Mouse (Mus musculus): ENCODE data around the gene Prm2.

Prm2 gene

DNA sequence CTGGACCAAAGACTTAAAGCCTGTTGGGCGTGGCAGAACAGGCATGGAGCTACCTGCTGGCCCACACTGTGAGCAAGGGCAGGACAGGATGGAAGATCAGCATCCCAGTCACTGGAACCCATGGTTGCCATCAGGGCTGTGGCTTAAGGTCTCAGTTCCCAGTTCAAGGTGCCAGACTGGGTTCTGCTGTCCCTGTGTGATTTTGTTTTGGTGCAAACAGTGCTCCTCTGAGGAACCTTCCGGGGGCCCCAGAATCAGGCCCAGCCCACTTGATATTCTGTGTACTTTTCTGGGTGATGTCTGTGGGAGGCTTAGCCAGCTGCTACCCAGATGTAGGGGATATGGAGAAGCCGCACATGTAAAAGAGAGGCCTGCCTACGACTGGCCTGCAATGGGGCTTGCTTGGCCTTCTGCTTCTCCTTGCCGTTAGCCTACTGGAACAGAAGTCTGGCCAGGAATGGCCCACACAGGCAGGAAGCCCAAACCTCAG lies 15.3 kb downstream of the Prm2 start:
- in situ Hi-C loops (cut with MboI, MseI) = loop anchor here in 1 of 2 experiments (5.0 kb wide), 2 partner anchors 33 to 113 kb away; no protein-coding TSS in a partner anchor

DNA sequence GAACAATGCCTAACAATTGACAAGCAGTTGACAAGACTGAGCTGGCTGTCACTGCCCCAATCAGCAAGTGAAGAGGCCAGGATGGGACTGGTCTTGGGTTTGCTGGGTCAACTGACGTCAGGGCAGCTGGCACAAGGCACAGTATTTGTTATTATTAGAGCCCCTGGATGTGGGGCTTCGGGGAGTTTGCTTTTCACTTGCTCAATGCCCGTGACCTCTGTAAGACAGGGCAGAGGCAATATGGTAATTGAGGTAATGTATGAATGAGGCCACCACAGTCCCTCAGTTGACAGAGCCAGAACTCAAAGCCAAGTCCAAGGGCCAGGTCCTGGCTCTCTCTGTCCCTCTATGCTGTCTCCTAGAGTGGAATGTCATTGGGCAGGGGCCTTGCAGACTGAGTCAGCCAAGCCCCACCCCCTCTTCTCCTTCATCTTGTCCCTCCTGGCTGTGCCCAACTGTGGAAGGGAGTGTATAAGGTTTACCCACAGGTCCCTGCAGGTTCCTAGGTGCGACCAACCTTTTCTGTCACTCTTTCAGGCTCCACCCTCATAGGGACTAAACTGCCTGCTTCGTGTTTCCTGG lies 18.3 kb downstream of the Prm2 start:
- in situ Hi-C loops (cut with MboI, MseI) = no loop called here

DNA sequence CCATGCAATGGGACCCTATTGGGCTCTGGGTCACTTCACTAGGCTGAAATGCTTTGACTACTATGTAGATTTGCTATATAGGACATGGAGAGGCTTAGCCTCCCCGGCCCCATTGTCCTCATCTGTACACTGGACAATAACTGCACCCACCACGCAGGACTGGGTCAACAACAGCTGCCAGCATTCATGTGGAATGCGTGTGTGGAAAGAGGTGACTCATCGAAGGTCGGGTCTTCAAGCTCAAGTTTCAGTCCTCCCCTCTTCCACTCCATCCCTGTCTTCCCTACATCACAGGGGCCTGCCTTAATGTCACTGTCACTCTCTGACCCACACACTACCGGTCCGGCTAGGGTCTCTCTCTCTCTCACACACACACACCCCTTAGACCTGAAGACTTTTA lies 19.6 kb downstream of the Prm2 start:
- in situ Hi-C loops (cut with MboI, MseI) = no loop called here

- in situ Hi-C loops (cut with MboI, MseI) = loop anchor here in 1 of 2 experiments (5.0 kb wide), 1 partner anchor 112 kb away; no protein-coding TSS in a partner anchor
These were observed 21.2 kb downstream of the Prm2 start for GRCm38 (mm10) chr16:10774726-10775125.

DNA sequence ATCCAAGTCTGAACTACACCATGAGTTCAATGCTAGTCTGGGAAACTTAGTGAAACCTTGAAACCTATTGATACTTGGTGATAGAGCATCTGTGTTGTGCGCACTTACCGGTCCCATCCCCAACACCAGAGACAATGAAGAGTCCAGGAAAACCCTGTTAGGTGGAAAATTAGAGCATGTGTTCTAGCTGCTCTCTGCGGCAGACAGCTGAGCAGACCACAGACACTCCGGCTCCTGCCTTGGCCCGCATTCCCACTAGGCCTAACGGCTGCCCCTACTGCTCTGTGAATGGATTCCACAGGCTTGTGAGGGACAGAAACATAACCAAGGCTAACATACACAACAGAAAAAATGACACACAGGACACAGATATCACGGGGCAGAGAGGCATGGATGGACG lies 22.4 kb downstream of the Prm2 start:
- in situ Hi-C loops (cut with MboI, MseI) = loop anchor here in 1 of 2 experiments (5.0 kb wide), 1 partner anchor 111 kb away; no protein-coding TSS in a partner anchor

DNA sequence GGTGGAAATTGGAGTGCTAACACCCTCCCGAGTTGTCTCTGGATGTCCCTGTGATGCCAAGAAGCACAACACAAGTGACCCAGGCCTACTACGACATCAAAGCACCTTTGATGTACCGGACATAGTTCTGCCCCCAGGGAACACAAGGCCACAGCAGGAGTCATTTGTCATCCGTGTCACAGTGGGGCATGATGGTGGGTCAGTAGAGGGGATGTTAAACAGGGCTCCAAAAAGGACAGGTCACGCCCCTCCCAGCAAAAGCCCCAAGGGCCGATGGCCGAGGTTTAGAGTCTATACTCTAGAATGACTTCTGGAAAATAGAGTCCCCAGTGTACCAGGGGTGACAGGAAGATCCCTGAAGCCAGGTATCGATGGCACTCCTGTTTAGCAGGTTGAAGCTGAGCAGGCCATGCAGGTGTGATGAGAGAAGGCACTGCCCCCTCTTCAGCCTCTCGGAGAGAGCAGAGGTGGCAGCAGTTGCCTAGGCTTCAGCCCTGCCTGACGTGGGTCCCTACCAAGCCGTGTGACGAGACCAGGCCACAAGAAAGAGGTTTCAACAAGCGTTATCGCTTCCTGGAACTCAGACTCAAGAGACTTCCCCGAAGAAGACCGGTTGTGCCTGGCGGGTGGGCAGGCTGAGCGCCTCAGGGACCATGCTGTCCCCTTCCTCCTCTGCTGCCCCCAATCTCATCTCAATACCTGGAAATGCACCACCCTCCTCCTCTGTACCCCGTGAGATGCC lies 24.0 kb downstream of the Prm2 start:
- in situ Hi-C loops (cut with MboI, MseI) = loop anchor here in 1 of 2 experiments (5.0 kb wide), 1 partner anchor 110 kb away; no protein-coding TSS in a partner anchor

DNA sequence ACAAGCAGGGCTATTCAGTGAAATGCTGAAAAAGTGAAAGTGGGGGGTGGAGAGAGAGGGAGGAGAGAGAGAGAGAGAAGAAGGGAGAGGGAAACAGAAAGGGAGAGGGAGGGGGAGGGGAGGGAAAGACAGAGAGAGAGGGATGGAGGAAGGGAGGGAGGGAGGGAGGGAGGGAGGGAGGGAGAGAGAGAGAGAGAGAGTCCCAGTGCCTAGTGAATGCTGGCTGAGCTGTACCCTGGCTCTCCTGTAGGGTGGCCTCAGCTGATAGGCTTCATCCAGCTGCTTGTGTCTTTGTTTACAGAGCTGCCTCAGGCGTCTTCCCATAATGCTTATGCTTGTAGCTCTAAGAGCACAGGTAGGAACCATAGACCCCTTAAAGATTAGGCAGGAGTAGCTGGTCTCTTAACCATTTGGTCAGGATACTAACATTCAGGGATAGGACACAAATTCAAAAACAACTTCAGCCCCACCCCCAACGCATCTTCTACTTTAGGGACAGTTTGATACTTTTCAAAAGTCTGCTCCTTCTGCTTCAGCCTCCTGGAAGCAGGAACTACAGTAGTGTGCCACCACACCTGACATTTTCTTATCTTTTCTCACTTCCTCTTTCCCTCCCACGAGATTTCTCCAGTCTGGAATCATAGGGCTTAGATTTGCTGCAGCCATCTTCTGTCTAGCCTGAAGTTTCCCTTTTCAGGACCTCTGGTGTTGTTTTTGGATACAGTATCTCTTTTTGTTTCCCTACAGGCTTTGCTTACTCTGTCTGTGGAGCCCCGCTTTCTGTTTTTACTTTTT lies 25.2 kb downstream of the Prm2 start:
- in situ Hi-C loops (cut with MboI, MseI) = loop anchor here in 1 of 2 experiments (5.0 kb wide), 1 partner anchor 108 kb away; no protein-coding TSS in a partner anchor

DNA sequence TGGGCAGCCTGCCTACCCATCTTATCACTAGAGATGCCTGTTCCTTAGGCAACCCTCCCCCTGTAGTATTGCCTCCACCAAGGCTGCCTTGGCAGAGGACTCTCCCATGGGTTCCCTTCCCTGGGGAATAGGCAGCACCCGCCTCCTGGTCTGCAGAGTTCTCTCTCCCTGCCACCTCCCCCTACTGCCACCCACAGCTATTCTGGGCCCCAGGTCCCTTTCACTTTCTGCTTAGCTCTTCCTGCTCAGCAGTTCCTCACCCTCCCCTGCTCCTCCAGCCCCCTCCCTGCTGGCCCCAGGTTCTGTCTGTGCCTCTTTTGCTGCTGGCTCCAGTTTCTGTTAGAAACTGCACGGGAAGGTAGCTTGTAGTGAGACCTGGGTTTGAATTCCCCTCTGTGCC lies 26.3 kb downstream of the Prm2 start:
- in situ Hi-C loops (cut with MboI, MseI) = loop anchor here in 1 of 2 experiments (5.0 kb wide), 1 partner anchor 107 kb away; no protein-coding TSS in a partner anchor

DNA sequence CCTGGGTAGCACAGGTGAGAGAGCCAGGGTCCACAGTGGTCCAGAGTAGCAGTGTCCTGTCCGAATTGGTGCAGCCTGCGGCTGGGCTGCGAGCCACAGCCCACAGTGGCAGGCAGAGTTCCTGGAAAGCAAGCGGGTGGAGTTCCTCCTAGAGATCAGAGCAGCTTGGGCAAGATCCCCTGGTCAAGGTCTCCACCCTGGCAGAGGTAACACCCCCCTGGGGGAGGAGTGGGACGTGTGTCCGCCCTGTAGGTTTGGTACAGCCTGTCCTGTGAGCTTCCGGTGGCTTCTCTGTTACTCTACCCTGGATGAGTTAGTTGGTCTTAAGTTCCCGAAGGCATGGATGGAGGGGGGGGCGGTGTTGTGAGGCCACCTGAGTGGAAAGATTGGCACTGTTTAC lies 27.1 kb downstream of the Prm2 start:
- in situ Hi-C loops (cut with MboI, MseI) = no loop called here

GRCm38 (mm10) chr16:10767158-10767557 lies 28.8 kb downstream of the Prm2 start:
- in situ Hi-C loops (cut with MboI, MseI) = no loop called here

DNA sequence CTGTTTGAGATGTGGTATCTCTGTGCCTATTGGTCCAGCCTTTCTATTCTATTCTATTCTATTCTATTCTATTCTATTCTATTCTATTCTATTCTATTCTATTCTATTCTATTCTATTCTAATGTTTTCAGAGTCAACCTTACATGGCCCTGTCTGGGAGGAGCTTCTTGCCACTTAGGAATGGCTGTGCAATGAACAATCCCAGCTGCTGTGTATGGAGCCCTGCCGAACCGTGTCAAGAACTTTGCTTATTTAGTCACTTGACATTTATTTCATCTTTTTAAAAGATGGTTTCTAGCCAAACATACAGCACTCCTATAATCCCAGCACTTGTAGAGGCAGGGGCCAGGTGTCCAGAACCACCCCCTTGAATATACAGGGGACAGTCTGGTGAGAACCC lies 31.6 kb downstream of the Prm2 start:
- in situ Hi-C loops (cut with MboI, MseI) = no loop called here

- in situ Hi-C loops (cut with MboI, MseI) = no loop called here
These were observed 32.2 kb downstream of the Prm2 start for GRCm38 (mm10) chr16:10763540-10764264.

- in situ Hi-C loops (cut with MboI, MseI) = no loop called here
These were observed 33.3 kb downstream of the Prm2 start for GRCm38 (mm10) chr16:10762569-10763180.

DNA sequence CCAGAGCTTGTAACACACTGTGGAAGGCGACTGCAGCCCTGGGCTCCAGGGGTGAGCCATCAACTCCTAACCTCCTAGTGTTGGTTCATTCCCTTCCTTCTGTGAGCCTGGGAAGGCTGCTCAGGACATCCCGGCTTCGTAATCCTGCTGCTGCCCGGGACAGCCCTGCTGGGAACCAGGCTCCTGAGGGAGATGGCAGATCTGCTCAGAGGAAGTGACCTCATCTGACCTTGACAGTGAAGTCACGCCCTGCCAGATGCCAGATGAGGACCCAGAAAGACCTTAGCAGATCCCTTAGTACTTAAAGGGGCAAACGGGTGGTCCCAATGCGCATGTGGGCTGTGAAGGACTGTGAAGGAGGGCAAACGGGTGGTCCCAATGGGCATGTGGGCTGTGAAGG lies 34.8 kb downstream of the Prm2 start:
- in situ Hi-C loops (cut with MboI, MseI) = no loop called here

DNA sequence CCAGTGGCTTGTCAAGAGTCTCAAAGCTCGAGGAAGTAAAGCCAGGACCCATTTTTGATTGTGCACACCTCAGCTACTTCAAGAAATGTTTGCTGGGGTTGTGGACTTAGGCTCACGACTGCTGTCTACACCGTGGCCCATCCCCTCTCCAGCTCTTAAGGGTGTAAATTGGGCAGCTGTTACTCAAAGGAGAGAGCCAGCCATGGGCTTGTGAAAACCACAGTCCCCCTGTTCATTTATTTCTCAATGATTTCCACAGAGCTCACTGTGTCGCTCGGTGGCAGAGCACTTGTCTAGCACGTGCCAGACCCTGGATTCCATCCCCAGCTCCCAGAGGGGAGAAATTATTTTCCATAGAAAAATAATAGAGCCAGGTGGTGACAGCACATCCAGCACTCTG lies 39.8 kb downstream of the Prm2 start:
- in situ Hi-C loops (cut with MboI, MseI) = loop anchor here in 1 of 2 experiments (5.0 kb wide), 1 partner anchor 701 kb away; no protein-coding TSS in a partner anchor

DNA sequence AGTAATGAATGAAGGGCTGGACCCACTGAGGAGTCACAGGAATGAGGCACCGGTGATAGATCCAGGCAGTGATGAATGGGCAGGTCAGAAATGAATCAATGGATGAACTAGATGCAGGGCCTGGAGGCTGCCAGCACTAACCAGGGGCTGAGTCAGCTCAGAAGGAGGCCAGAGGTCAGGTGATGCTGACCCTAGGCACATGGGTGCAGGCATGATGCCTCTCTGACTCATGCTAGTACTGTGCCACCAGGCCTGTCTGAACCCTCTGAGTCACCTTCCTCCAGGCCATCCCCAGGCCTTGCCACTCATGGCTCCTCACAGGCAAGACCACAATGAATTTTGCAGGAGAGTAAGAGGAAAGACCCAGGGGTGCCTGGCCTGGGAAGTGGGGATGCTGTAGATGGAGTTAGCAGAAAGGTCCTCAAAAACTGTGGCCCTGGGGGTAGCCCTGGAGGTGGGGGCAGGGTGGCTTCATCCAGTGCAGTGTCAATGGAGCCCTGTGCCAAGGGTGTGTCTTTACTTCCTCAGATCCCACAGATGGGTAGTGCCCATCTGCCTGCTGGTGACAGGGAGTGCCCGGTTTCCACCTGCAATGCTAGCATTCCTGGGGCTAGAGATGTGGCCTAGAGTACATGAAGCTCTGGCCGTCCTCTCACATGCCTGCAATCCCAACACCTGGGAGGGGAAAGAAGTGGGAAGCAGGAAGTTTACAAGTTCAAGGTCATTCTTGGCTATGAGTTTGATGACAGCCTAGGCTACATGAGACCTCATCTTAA lies 41.2 kb downstream of the Prm2 start:
- in situ Hi-C loops (cut with MboI, MseI) = loop anchor here in 1 of 2 experiments (5.0 kb wide), 1 partner anchor 703 kb away; no protein-coding TSS in a partner anchor

DNA sequence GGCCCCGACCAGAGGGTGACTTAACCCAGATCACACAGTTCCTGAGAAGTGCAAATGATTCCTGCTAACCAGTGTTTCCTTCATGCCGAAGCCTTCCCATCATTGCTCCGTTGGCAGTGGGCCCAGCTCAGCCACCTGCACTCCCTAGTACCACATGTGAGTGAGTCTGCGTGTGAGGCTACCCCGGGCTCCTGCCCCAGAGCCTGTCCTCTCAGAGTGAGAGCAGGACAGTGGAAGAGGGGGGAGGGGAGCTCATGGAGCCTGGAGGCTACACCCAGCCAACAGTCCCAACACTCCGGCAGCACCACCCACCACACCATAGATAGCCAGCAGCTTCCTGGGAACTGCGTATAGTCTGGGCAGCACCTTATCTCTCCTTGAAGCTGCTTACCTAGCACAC lies 46.1 kb downstream of the Prm2 start:
- in situ Hi-C loops (cut with MboI, MseI) = loop anchor here in 1 of 2 experiments (5.0 kb wide), 1 partner anchor 32 kb away; no protein-coding TSS in a partner anchor

DNA sequence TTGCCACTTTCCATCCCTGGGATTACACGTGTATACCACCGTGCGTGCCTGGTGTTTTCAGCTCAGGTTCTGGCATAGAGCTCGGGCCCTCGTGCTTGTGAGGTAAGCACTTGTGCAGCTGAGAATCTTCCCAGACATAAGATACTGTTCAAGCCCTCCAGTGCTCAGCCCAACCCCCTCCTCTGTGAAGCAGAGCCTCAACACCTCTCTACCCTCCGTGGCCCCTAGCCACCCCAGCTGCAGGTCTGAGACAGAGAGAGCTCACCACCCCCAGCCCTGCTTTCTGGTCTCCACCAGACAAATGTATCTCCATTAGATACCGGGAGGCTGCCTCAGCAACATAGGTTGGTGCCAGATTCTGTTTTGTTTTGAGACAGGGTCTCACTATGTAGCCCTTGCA lies 46.7 kb downstream of the Prm2 start:
- in situ Hi-C loops (cut with MboI, MseI) = loop anchor here in 1 of 2 experiments (5.0 kb wide), 1 partner anchor 33 kb away; no protein-coding TSS in a partner anchor

Measured in T-helper 17 cell (primary cell).